Mouse (Mus musculus) small intestine, adult 2 months (tissue): ENCODE measurements around the gene Sipa1l3. TPM values are rescaled to one million over a fixed set of nuclear protein-coding genes. Genes with fewer than 3 reads are reported as not detected.

ENCODE experiments used
- H3K27ac ChIP-seq: fragments of 200-500 bp; 2 replicates; pipeline ENCODE4 v1.5.1; 2012; ENCODE audit warnings: low read depth, low read length, control low read depth, inconsistent platforms; ENCODE audit not compliant: insufficient read depth
- H3K27me3 ChIP-seq: fragments of 200-500 bp; 2 replicates; pipeline ENCODE4 v1.6.1; 2012; ENCODE audit warnings: mild to moderate bottlenecking, moderate library complexity, low read length, inconsistent platforms; ENCODE audit not compliant: control insufficient read depth, insufficient read depth
- H3K36me3 ChIP-seq: fragments of 200-500 bp; 2 replicates; pipeline ENCODE4 v1.6.1; 2012; ENCODE audit warnings: mild to moderate bottlenecking, low read length, control low read depth, inconsistent platforms; ENCODE audit not compliant: control insufficient read depth, insufficient read depth
- H3K4me1 ChIP-seq: fragments of 200-500 bp; 2 replicates; pipeline ENCODE4 v1.6.1; 2012; ENCODE audit warnings: low read length, inconsistent platforms, mixed read lengths; ENCODE audit not compliant: control insufficient read depth, insufficient read depth, insufficient read length
- H3K4me3 ChIP-seq: fragments of 200-500 bp; 2 replicates; pipeline ENCODE4 v1.5.1; 2012; ENCODE audit warnings: low read depth, mild to moderate bottlenecking, control low read depth, inconsistent platforms, low read length, moderate library complexity
- CTCF ChIP-seq: fragments of 200-500 bp; IDR thresholded peaks from 2 replicates; pipeline ENCODE4 v1.5.1; 2012; ENCODE audit warnings: low read depth, mild to moderate bottlenecking, control low read depth, inconsistent platforms, low read length, moderate library complexity, mixed read lengths; ENCODE audit not compliant: insufficient replicate concordance, insufficient read length; ENCODE audit errors: extremely low read depth
- POLR2A ChIP-seq: fragments of 200-500 bp; IDR thresholded peaks from 2 replicates; pipeline ENCODE4 v1.6.1; 2012; ENCODE audit warnings: low read depth, mild to moderate bottlenecking, control low read depth, inconsistent platforms, low read length, moderate library complexity
- WGBS: fragments of 180-500 bp; shearing (Covaris S2); methylation state at CpG from one replicate; pipeline ENCODE4 v1.1.7; 2018; 5-methylcytosine and 5-hydroxymethylcytosine counted together
- polyA plus RNA-seq: library from polyadenylated mRNA; depleted of rRNA; stranded (reverse); fragments of >200 nt; gene quantifications from 2 replicates; pipeline ENCODE4 v1.2.3, GENCODE M21; 2012

Gene Sipa1l3
- polyA plus RNA-seq, 1 experiment = 192 TPM

DNA sequence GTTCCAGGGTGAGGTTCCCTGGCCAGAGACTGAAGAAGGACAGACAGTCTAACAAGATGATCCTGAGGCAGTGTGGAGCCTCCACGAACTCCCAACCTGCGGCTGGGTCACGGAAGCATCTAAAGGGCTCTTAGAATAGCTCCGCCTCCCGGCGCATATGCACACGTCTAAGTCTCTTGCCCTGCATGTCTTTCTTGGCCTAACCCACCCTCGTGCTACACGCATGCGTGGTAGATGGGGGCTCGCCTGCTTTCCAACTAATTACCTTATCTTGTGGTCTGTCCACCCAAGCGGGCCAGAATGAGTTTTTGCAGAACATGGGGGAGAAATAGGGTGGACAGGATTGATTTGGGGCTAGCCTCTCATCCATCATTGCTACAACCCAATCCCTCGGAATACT is 36.6 kb upstream of the Sipa1l3 start:
- H3K27ac ChIP-seq = no peak overlapping the region
- H3K36me3 ChIP-seq = no peaks in the 10 kb centered on the region
- TF ChIP-seq POLR2A (no peak), CTCF (no peak)
- H3K27me3 ChIP-seq = no peaks in the 10 kb centered on the region
- 87% methylated on average over 13 of the region's 13 CpGs for WGBS
- no peaks in the 10 kb centered on the region for H3K4me1 ChIP-seq
- H3K4me3 ChIP-seq = no peak overlapping the region

DNA sequence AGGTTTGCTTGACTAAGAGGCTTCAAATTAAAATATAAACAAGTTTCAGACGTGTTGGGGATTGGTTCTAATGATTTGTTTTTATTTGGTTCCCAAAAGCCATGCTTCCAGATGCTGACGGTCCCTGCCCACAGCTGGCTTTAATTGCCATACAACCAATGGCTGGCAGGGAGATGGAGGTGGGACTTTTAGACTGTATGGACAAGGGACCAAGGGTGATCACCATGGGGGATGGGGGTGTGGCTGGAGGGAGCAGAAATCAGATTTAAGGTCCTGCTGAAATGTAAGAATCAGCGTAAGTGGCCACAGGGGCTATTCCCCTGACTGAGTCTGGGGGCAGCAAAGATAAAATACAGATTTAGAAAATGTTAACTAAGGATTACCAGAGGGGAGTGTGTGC is 32.2 kb upstream of the Sipa1l3 start:
- WGBS = 61% methylated on average over 3 of the region's 3 CpGs

DNA sequence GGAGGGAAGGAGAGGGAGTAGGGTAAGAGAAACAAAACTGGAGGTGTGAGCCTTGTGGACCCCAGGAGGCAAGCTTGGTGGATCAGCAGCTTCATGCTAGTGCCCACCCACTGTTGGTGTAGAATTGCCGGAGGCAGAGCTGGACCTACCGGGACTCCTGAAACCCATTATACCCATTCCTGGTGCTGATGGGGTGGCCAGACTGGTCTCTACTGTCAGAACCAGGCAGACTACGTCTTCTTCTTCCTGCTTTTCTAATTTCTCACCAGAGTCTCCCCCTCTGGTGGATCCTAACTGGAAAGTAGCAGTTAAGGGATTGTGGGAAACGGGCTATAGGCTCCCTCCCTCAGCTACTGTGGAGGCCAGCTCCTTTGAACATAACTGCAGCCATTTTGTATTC is 23.2 kb upstream of the Sipa1l3 start:
- H3K4me3 ChIP-seq = no peak overlapping the region
- no peaks in the 10 kb centered on the region for H3K36me3 ChIP-seq
- H3K27ac ChIP-seq = no peak overlapping the region
- 84% methylated on average over 4 of the region's 4 CpGs for WGBS
- no peaks in the 10 kb centered on the region for H3K27me3 ChIP-seq
- H3K4me1 ChIP-seq = no peaks in the 10 kb centered on the region
- no peak for TF ChIP-seq CTCF
- TF ChIP-seq POLR2A = no peak

More for the DNA sequence above, 32.2 kb upstream of the Sipa1l3 start:
- no peaks in the 10 kb centered on the region for H3K4me1 ChIP-seq
- H3K27ac ChIP-seq = no peak overlapping the region
- H3K4me3 ChIP-seq = no peak overlapping the region
- H3K27me3 ChIP-seq = no peaks in the 10 kb centered on the region
- TF ChIP-seq CTCF (no peak), POLR2A (no peak)
- no peaks in the 10 kb centered on the region for H3K36me3 ChIP-seq

DNA sequence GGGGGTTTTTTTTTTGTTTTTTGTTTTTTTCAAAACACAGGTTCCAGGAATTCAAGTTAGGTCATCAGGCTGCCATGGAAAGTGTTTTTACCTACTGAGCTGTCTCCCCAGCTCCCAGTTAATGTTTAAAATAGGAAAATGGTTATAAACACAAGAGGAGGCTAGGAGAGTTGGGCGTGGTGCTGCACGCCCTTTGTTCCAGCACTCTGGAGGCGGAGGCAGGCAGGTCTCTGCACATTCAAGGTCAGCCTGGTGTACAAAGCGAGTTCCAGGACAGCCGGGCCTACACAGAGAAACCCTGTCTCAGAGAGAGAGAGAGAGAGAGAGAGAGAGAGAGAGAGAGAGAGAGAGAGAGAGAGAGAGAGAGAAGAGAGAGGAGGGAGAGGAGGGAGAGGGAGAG is 22.7 kb upstream of the Sipa1l3 start:
- Histone ChIP-seq H3K27me3 (no peaks in the 10 kb centered on the region), H3K27ac (no peak overlapping the region), H3K36me3 (no peaks in the 10 kb centered on the region), H3K4me1 (no peaks in the 10 kb centered on the region), H3K4me3 (no peak overlapping the region)
- no peak for TF ChIP-seq POLR2A
- no peak for TF ChIP-seq CTCF
- WGBS = 36% methylated on average over 5 of the region's 5 CpGs

DNA sequence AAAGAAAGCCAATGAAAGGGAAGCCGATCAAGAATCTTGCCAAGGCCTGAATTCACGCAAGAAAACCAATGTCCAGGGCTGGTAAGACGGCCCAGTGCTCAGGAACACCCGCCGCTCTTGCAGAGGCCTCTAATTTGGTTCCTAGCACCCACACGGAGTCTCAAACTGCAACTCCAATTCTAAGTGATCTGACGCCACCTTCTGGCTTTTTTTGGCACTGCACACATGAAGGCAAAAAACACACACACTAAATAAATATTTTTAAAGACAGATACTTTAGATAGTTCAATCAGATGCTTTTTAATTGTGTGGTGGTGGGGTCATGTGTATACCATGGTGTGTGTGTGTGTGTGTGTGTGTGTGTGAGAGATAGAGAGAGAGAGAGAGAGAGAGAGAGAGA is 22.2 kb upstream of the Sipa1l3 start:
- no peak overlapping the region for H3K27ac ChIP-seq
- TF ChIP-seq POLR2A = no peak
- peak; percentile 5; the same call in 1 of the 2 replicates for TF ChIP-seq CTCF
- H3K27me3 ChIP-seq = no peaks in the 10 kb centered on the region
- H3K36me3 ChIP-seq = no peaks in the 10 kb centered on the region
- no peak overlapping the region for H3K4me3 ChIP-seq
- H3K4me1 ChIP-seq = no peaks in the 10 kb centered on the region
- WGBS = 89% methylated on average over 7 of the region's 7 CpGs

DNA sequence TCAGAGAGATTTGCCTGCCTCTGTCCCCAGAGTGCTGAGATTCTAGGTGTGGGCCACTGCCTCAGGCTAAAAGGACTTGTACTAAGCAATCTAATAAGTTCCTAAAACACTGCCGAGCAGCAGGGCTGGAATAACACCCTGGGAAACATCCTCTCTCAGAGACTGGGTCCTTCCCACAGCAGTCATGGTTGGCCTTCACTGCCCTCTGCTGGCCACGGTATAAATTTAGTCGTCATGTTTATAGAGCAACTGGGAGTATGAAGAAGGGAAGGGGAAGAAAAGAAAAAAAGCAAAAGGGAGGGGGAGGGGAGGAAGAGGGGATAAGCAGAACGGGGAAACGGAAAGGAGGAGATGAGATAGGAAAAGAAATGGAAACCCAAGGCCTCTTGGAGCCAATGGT is 5.3 kb upstream of the Sipa1l3 start:
- H3K4me3 ChIP-seq = no peak overlapping the region
- peak; percentile 80; the same call in 1 of the 2 replicates for TF ChIP-seq CTCF
- no peak for TF ChIP-seq POLR2A
- 3% methylated on average over 5 of the region's 5 CpGs for WGBS
- no peak overlapping the region for H3K27ac ChIP-seq
- no peaks in the 10 kb centered on the region for H3K36me3 ChIP-seq
- H3K27me3 ChIP-seq = no peaks in the 10 kb centered on the region
- peaks cover 4% of the 10 kb centered on the region for H3K4me1 ChIP-seq

DNA sequence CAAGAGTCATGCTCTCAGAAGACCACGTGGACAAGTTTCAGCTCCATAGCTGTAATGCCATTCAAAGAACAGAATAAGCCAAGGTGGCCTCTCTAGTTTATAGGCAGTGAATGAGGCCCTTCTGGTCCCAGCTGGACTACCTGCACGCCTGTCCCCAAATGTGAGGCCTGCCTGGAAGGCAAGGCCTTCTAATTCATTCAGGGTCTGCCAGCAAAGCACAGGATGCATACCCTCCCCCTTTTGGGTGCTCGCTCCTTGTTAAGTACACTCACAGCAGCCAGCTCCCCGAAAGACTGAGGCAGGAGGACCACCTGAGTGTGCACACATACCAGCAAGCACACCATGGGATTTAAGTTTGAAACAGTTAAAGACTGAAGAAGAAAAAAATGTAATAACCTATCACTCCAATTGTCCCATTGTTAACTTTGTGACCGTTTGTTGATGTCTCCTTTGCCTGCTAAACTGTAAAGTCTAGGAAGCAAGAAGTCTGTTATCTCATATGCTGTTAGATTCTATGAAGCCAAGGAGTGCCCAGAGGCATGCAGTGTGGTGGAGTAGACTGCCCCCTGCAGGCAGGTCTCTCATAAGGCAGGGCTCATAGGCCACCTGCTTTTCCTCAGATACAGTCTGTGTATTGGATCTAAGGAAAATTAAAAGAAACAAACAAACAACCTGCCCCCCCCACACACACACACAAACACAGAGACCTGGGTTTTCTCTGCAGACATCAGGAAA is 3.6 kb upstream of the Sipa1l3 start:
- H3K36me3 ChIP-seq = no peaks in the 10 kb centered on the region
- no peak overlapping the region for H3K27ac ChIP-seq
- peaks cover 7% of the 10 kb centered on the region for H3K4me1 ChIP-seq
- H3K27me3 ChIP-seq = no peaks in the 10 kb centered on the region
- H3K4me3 ChIP-seq = no peak overlapping the region
- 52% methylated on average over 5 of the region's 5 CpGs for WGBS
- peak; percentile 97; the same call in 1 of the 2 replicates for TF ChIP-seq CTCF
- no peak for TF ChIP-seq POLR2A

DNA sequence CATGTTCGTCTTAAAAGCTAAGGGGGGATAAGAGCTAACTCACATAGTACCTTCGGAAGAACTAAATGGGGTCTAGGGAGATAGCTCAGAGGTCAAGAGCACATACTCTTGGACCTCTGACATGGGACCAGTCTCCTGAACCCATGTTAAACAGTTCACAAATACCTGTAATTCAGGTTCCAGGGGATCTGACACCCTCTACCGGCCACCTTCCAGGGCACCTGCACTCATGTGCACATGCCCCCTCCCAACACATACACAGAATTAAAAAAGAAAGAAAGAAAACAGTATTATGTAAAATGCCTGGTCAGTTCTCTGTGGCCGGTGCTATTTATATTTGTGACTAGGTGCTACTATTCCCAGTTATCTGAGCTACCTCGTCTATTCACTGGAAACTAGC is 2.9 kb upstream of the Sipa1l3 start:
- Histone ChIP-seq H3K4me3 (no peak overlapping the region), H3K27ac (no peak overlapping the region), H3K36me3 (no peaks in the 10 kb centered on the region), H3K27me3 (no peaks in the 10 kb centered on the region), H3K4me1 (peaks cover 7% of the 10 kb centered on the region)
- WGBS = 55% methylated on average over 5 of the region's 5 CpGs
- TF ChIP-seq CTCF (peak; percentile 40; the same call in 1 of the 2 replicates), POLR2A (no peak)
